Mouse (Mus musculus): ENCODE data around the gene Kmt2b. TPM values are rescaled to one million over a fixed set of nuclear protein-coding genes. Genes with fewer than 3 reads are reported as not detected.
A peak's percentile ranks its signal among the peaks of the same experiment; 100 is the strongest.

Gene Kmt2b
- polyA plus RNA-seq, 1 experiment from 2014 or later, result 4.2 TPM

- H3K9ac ChIP-seq, result no peak overlapping the region
- H3K36me3 ChIP-seq, result peaks cover 44% of the 10 kb centered on the region
- no peak overlapping the region for H3K4me3 ChIP-seq
- no peak overlapping the region for H3K4me2 ChIP-seq
- no peak for ATAC-seq (replicated peaks; ENCODE audit: insufficient number of reproducible peaks, insufficient read depth, low FRiP score, low read depth)
- no peak overlapping the region for H3K27ac ChIP-seq
- no peaks in the 10 kb centered on the region for H3K9me3 ChIP-seq (replicated peaks)
- H3K4me1 ChIP-seq (replicated peaks), result peaks cover 4% of the 10 kb centered on the region
- no peaks in the 10 kb centered on the region for H3K27me3 ChIP-seq
- 61% methylated on average over 5 of the region's 5 CpGs for WGBS
Measured at GRCm38 (mm10) chr7:30615049-30615760, 26.7 kb upstream of the Kmt2b start.

- no peak overlapping the region for H3K4me2 ChIP-seq
- no peak overlapping the region for H3K9ac ChIP-seq
- H3K4me1 ChIP-seq (replicated peaks), result peaks cover 10% of the 10 kb centered on the region
- WGBS, result 69% methylated on average over 2 of the region's 2 CpGs
- H3K4me3 ChIP-seq, result no peak overlapping the region
- no peaks in the 10 kb centered on the region for H3K9me3 ChIP-seq (replicated peaks)
- peaks cover 38% of the 10 kb centered on the region for H3K36me3 ChIP-seq
- no peak for ATAC-seq (replicated peaks; ENCODE audit: insufficient number of reproducible peaks, insufficient read depth, low FRiP score, low read depth)
- H3K27me3 ChIP-seq, result no peaks in the 10 kb centered on the region
- H3K27ac ChIP-seq, result no peak overlapping the region
Measured at GRCm38 (mm10) chr7:30614454-30614853, 25.9 kb upstream of the Kmt2b start.

- 22% methylated on average over 14 of the region's 14 CpGs for WGBS
- no peak overlapping the region for H3K27ac ChIP-seq
Measured at GRCm38 (mm10) chr7:30613529-30614112, 25.1 kb upstream of the Kmt2b start.

GRCm38 (mm10) chr7:30612654-30613402 lies 24.3 kb upstream of the Kmt2b start, which contains the start of gene Upk1a:
Gene Upk1a (minus strand): TSS chr7:30612847.
- Histone ChIP-seq H3K4me1 (replicated peaks) (peaks cover 10% of the 10 kb centered on the region), H3K9me3 (replicated peaks) (no peaks in the 10 kb centered on the region), H3K27ac (no peak within 1 kb of the TSS), H3K4me3 (no peak within 1 kb of the TSS), H3K27me3 (no peaks in the 10 kb centered on the region), H3K36me3 (peaks cover 21% of the 10 kb centered on the region), H3K4me2 (no peak within 1 kb of the TSS), H3K9ac (no peak within 1 kb of the TSS)
- WGBS, result 68% methylated on average over 8 of the region's 8 CpGs
- ATAC-seq (replicated peaks; ENCODE audit: insufficient number of reproducible peaks, insufficient read depth, low FRiP score, low read depth), result no peak

More at GRCm38 (mm10) chr7:30613529-30614112, 25.1 kb upstream of the Kmt2b start:
- Histone ChIP-seq H3K9ac (no peak overlapping the region), H3K9me3 (replicated peaks) (no peaks in the 10 kb centered on the region), H3K4me1 (replicated peaks) (peaks cover 10% of the 10 kb centered on the region), H3K27me3 (no peaks in the 10 kb centered on the region), H3K4me2 (no peak overlapping the region), H3K4me3 (no peak overlapping the region), H3K36me3 (peaks cover 29% of the 10 kb centered on the region)
- no peak for ATAC-seq (replicated peaks; ENCODE audit: insufficient number of reproducible peaks, insufficient read depth, low FRiP score, low read depth)

DNA sequence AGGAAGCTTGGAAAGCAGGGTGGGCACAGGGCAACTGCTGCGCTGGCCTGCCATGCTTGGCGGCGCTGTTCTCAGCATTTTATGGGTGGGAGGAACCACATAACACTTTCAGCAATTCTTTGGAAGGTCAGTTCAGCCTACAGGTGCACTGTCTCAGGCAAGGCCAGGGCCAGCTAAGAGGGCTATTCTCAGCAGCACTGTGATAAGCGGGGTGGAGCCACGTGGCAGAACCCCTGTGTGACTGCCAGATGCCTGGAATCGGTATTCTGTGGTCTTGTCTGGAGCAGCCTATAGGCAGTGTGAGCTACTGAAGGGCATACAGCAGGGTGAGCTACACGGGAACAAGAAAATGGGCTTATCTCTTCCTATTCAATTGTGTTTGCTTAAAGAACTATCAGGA lies 21.5 kb upstream of the Kmt2b start:
- 39% methylated on average over 7 of the region's 7 CpGs for WGBS
- Histone ChIP-seq H3K9ac (no peak overlapping the region), H3K4me3 (no peak overlapping the region)

DNA sequence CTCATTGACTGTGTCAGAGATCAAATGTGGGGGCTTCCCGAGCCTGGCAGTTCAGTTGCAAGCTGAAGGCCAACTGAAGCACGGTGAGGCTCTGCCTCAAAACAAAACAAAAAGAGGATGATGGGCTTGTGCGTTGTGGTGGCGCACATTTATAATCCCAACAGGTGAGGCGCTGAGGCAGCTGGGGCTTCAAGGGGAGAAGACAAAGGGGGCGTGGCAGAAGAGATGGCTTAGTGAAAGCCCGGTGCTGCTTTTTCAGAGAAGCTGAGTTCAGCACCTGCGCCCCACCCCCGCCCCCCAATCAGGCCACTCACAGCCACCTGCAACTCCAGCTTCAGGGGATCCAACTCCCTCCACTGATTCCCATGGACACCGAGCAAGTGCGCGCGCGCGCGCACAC lies 19.9 kb upstream of the Kmt2b start:
- no peak overlapping the region for H3K4me2 ChIP-seq
- WGBS, result 54% methylated on average over 16 of the region's 16 CpGs
- H3K36me3 ChIP-seq, result no peaks in the 10 kb centered on the region
- no peak for ATAC-seq (replicated peaks; ENCODE audit: insufficient number of reproducible peaks, insufficient read depth, low FRiP score, low read depth)
- no peak overlapping the region for H3K27ac ChIP-seq
- H3K27me3 ChIP-seq, result no peaks in the 10 kb centered on the region
- no peak overlapping the region for H3K4me3 ChIP-seq
- H3K9ac ChIP-seq, result no peak overlapping the region
- H3K9me3 ChIP-seq (replicated peaks), result no peaks in the 10 kb centered on the region
- H3K4me1 ChIP-seq (replicated peaks), result peaks cover 10% of the 10 kb centered on the region

More for the DNA sequence above, 21.5 kb upstream of the Kmt2b start:
- Histone ChIP-seq H3K27ac (peak overlapping the region; percentile 48), H3K4me2 (peak overlapping the region; percentile 10; the same call in 1 of the 2 replicates), H3K4me1 (replicated peaks) (peaks cover 10% of the 10 kb centered on the region), H3K27me3 (no peaks in the 10 kb centered on the region), H3K9me3 (replicated peaks) (no peaks in the 10 kb centered on the region), H3K36me3 (no peaks in the 10 kb centered on the region)
- ATAC-seq (replicated peaks; ENCODE audit: insufficient number of reproducible peaks, insufficient read depth, low FRiP score, low read depth), result peak; percentile 86

DNA sequence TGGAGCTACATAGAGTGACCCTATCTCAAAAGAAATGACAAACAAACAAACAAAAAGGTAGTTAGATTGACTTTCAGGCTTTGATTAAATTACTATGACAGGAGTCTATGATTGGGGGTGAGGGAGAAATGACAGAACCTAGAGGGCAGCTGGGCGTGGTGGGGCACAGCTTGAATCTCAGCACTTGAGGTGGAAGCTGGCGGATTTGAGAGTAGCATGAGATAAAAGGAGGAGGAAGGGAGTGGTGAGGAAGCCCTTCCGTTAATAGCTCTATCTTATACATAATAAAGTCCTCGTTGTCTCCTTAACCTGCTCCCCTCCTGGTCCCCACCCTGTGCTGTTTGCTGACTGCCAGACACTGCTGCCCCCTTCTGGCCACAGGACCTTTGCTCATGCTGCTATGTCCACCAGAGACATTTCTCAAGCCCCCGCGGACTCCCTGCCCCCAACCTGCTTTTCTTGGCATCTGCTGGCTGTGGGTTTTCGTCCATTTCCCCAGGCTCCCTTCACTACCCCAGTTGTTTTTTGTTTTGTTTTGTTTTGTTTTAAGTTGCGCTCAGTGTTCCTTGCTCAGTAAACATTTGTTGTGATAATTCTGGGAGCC lies 19.3 kb upstream of the Kmt2b start:
- no peaks in the 10 kb centered on the region for H3K36me3 ChIP-seq
- no peaks in the 10 kb centered on the region for H3K9me3 ChIP-seq (replicated peaks)
- no peak for ATAC-seq (replicated peaks; ENCODE audit: insufficient number of reproducible peaks, insufficient read depth, low FRiP score, low read depth)
- no peaks in the 10 kb centered on the region for H3K27me3 ChIP-seq
- H3K4me3 ChIP-seq, result no peak overlapping the region
- H3K9ac ChIP-seq, result no peak overlapping the region
- no peak overlapping the region for H3K27ac ChIP-seq
- WGBS, result 25% methylated on average over 8 of the region's 8 CpGs
- H3K4me1 ChIP-seq (replicated peaks), result peaks cover 10% of the 10 kb centered on the region
- H3K4me2 ChIP-seq, result no peak overlapping the region

DNA sequence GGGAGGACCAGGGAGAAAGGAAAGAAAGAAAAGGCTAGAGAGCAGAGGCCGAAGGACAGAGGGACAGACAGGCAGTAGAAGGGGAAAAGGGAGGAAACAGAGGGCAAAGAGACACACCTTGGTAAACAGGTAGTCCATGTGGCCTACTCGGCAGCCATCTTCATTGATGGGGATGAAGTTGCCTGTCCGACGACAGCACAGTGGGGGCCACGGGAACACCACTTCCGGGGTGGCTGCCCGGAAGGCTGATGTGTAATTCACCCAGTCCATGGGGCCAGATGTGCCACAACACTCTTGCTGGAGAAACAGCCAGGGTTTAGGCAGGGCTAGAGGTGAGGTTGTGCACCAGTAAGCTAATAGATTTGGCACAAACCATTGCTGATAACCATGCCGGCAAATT lies 16.4 kb upstream of the Kmt2b start:
- H3K9me3 ChIP-seq (replicated peaks), result no peaks in the 10 kb centered on the region
- no peak overlapping the region for H3K27ac ChIP-seq
- H3K4me2 ChIP-seq, result no peak overlapping the region
- no peaks in the 10 kb centered on the region for H3K36me3 ChIP-seq
- no peak for ATAC-seq (replicated peaks; ENCODE audit: insufficient number of reproducible peaks, insufficient read depth, low FRiP score, low read depth)
- WGBS, result 81% methylated on average over 8 of the region's 8 CpGs
- no peaks in the 10 kb centered on the region for H3K27me3 ChIP-seq
- peaks cover 10% of the 10 kb centered on the region for H3K4me1 ChIP-seq (replicated peaks)
- no peak overlapping the region for H3K4me3 ChIP-seq
- H3K9ac ChIP-seq, result no peak overlapping the region

GRCm38 (mm10) chr7:30604424-30604823 lies 15.9 kb upstream of the Kmt2b start:
- Histone ChIP-seq H3K4me3 (no peak overlapping the region), H3K27ac (no peak overlapping the region), H3K36me3 (no peaks in the 10 kb centered on the region), H3K9ac (no peak overlapping the region), H3K9me3 (replicated peaks) (no peaks in the 10 kb centered on the region), H3K4me2 (no peak overlapping the region), H3K4me1 (replicated peaks) (peaks cover 10% of the 10 kb centered on the region), H3K27me3 (no peaks in the 10 kb centered on the region)
- WGBS, result 61% methylated on average over 8 of the region's 8 CpGs
- ATAC-seq (replicated peaks; ENCODE audit: insufficient number of reproducible peaks, insufficient read depth, low FRiP score, low read depth), result no peak

- Histone ChIP-seq H3K4me1 (replicated peaks) (peaks cover 10% of the 10 kb centered on the region), H3K27ac (no peak overlapping the region), H3K36me3 (no peaks in the 10 kb centered on the region), H3K9me3 (replicated peaks) (no peaks in the 10 kb centered on the region), H3K9ac (no peak overlapping the region), H3K4me2 (no peak overlapping the region), H3K27me3 (no peaks in the 10 kb centered on the region), H3K4me3 (no peak overlapping the region)
- ATAC-seq (replicated peaks; ENCODE audit: insufficient number of reproducible peaks, insufficient read depth, low FRiP score, low read depth), result no peak
- WGBS, result 30% methylated on average over 3 of the region's 3 CpGs
Measured at GRCm38 (mm10) chr7:30602583-30602982, 14.1 kb upstream of the Kmt2b start.

GRCm38 (mm10) chr7:30600651-30601050 lies 12.1 kb upstream of the Kmt2b start:
- H3K9me3 ChIP-seq (replicated peaks), result no peaks in the 10 kb centered on the region
- no peaks in the 10 kb centered on the region for H3K36me3 ChIP-seq
- no peak for ATAC-seq (replicated peaks; ENCODE audit: insufficient number of reproducible peaks, insufficient read depth, low FRiP score, low read depth)
- peak overlapping the region; percentile 37 for H3K4me2 ChIP-seq
- H3K4me1 ChIP-seq (replicated peaks), result peaks cover 10% of the 10 kb centered on the region
- no peak overlapping the region for H3K4me3 ChIP-seq
- H3K27ac ChIP-seq, result peak overlapping the region; percentile 46
- WGBS, result 61% methylated on average over 7 of the region's 7 CpGs
- no peaks in the 10 kb centered on the region for H3K27me3 ChIP-seq
- H3K9ac ChIP-seq, result no peak overlapping the region

Data from heart, embryonic 15.5 days (tissue).